Mouse (Mus musculus) kidney, adult 2 months (tissue): ENCODE data around the gene Usp29.

Experiments used
- CTCF ChIP-seq: fragments of 200-500 bp; conservative IDR thresholded peaks from 2 replicates; pipeline ENCODE4 v1.5.1; 2011; ENCODE audit warnings: low read depth, mild to moderate bottlenecking, control low read depth, low read length, moderate library complexity, mixed read lengths; ENCODE audit not compliant: insufficient read depth, insufficient read length
- POLR2A ChIP-seq: fragments of 200-500 bp; IDR thresholded peaks from one replicate; pipeline ENCODE4 v1.6.1; 2011; ENCODE audit warnings: low read depth, low read length, control low read depth

- TF ChIP-seq POLR2A (no peak), CTCF (peak; percentile 43)
Observed at GRCm38 (mm10) chr7:6727351-6728121, 2.8 kb upstream of the Usp29 start.
